Mouse (Mus musculus) myocyte (in vitro differentiated cells): ENCODE results near the gene Lsm11. TPM values are rescaled to one million over a fixed set of nuclear protein-coding genes. Genes with fewer than 3 reads are reported as not detected.

ENCODE experiments used
- H3K27me3 ChIP-seq: one replicate; pipeline ENCODE4 v1.6.1; 2011; ENCODE audit not compliant: control insufficient read depth, insufficient read depth, insufficient read length
- H3K36me3 ChIP-seq: one replicate; pipeline ENCODE4 v1.6.1; 2011; ENCODE audit not compliant: control insufficient read depth, insufficient read depth
- H3K4me2 ChIP-seq: one replicate; pipeline ENCODE4 v1.6.1; 2011; ENCODE audit warnings: low read depth, control low read depth
- H3K4me3 ChIP-seq: one replicate; pipeline ENCODE4 v1.5.1; 2011; ENCODE audit warnings: mild to moderate bottlenecking, control low read depth, moderate library complexity
- H3K79me2 ChIP-seq: one replicate; pipeline ENCODE4 v1.6.1; 2011; ENCODE audit not compliant: control insufficient read depth, insufficient read depth
- H3ac ChIP-seq: one replicate; pipeline ENCODE4 v1.6.1; 2011; ENCODE audit not compliant: control insufficient read depth, insufficient read length
- CEBPB ChIP-seq: IDR thresholded peaks from 2 replicates; pipeline ENCODE4 v1.6.1; 2011; ENCODE audit warnings: mild to moderate bottlenecking, moderate library complexity; ENCODE audit not compliant: poor library complexity, insufficient read depth, severe bottlenecking
- E2F4 ChIP-seq: IDR thresholded peaks from one replicate; pipeline ENCODE4 v1.6.1; 2011; ENCODE audit warnings: mild to moderate bottlenecking, control low read depth, moderate library complexity; ENCODE audit not compliant: insufficient read depth
- MAX ChIP-seq: IDR thresholded peaks from one replicate; pipeline ENCODE4 v1.6.1; 2011; ENCODE audit warnings: low read depth, mild to moderate bottlenecking, control low read depth
- MYOD1 ChIP-seq, 3 experiments: IDR thresholded peaks; one replicate each; pipeline ENCODE4 v1.6.1; 2011; ENCODE audit warnings: control low read depth in 2 of 3, low read depth in 2 of 3, mild to moderate bottlenecking in 2 of 3, moderate library complexity in 1 of 3; ENCODE audit not compliant: insufficient read length in 2 of 3, control insufficient read depth in 1 of 3
- MYOG ChIP-seq, 3 experiments: IDR thresholded peaks; one replicate each; pipeline ENCODE4 v1.6.1; 2011; ENCODE audit warnings: control low read depth in 2 of 3, low read depth in 2 of 3, mild to moderate bottlenecking in 2 of 3; ENCODE audit not compliant: insufficient read length in 2 of 3, control insufficient read depth in 1 of 3, insufficient read depth in 1 of 3
- POLR2A ChIP-seq: IDR thresholded peaks from one replicate; pipeline ENCODE4 v1.6.1; 2011; ENCODE audit warnings: low read depth, mild to moderate bottlenecking, control low read depth, moderate library complexity; ENCODE audit not compliant: insufficient read length
- POLR2AphosphoS2 ChIP-seq: IDR thresholded peaks from one replicate; pipeline ENCODE4 v1.6.1; 2011; ENCODE audit warnings: low read depth, control low read depth; ENCODE audit not compliant: insufficient read length
- REST ChIP-seq: IDR thresholded peaks from one replicate; pipeline ENCODE4 v1.6.1; 2011; ENCODE audit warnings: mild to moderate bottlenecking, control low read depth, moderate library complexity; ENCODE audit not compliant: insufficient read depth, insufficient read length
- SRF ChIP-seq: IDR thresholded peaks from one replicate; pipeline ENCODE4 v1.6.1; 2011; ENCODE audit warnings: low read depth; ENCODE audit not compliant: control insufficient read depth, insufficient read length
- TCF12 ChIP-seq: IDR thresholded peaks from one replicate; pipeline ENCODE4 v1.6.1; 2011; ENCODE audit warnings: mild to moderate bottlenecking, control low read depth; ENCODE audit not compliant: poor library complexity, insufficient read depth, severe bottlenecking
- TCF3 ChIP-seq: IDR thresholded peaks from one replicate; pipeline ENCODE4 v1.6.1; 2011; ENCODE audit warnings: low read depth, control low read depth; ENCODE audit not compliant: insufficient read length
- USF1 ChIP-seq: IDR thresholded peaks from one replicate; pipeline ENCODE4 v1.6.1; 2011; ENCODE audit warnings: low read depth, mild to moderate bottlenecking, control low read depth, moderate library complexity
- polyA plus RNA-seq: library from polyadenylated mRNA; unstranded; fragments of >200 nt; fragmentation: generic; extraction: Trizol; gene quantifications from one replicate; pipeline ENCODE4 v1.2.1, GENCODE M21; 2012; ENCODE audit warnings: missing spikeins

The Lsm11 gene
- polyA plus RNA-seq, 1 experiment: 5.4 TPM

- Histone ChIP-seq H3K27me3 (no peaks in the 10 kb centered on the region), H3K79me2 (no peaks in the 10 kb centered on the region), H3K36me3 (peaks cover 45% of the 10 kb centered on the region), H3ac (no peak overlapping the region), H3K4me2 (no peak overlapping the region), H3K4me3 (no peak overlapping the region)
- TF ChIP-seq REST (no peak), MYOG (IDR thresholded peaks at IDR 0.05; ENCODE audit: control insufficient read depth in 1 of 3, insufficient read depth in 1 of 3, insufficient read length in 2 of 3, low read depth in 2 of 3) (no peak), TCF12 (no peak), CEBPB (no peak), USF1 (no peak), TCF3 (no peak), POLR2AphosphoS2 (no peak), MAX (no peak), POLR2A (no peak), SRF (no peak), MYOD1 (IDR thresholded peaks at IDR 0.05; ENCODE audit: control insufficient read depth in 1 of 3, insufficient read length in 2 of 3, low read depth in 2 of 3) (no peak), E2F4 (no peak)
These were observed 36.7 kb downstream of the Lsm11 start for GRCm38 (mm10) chr11:45908070-45908469.

- no peaks in the 10 kb centered on the region for H3K27me3 ChIP-seq
- H3K4me3 ChIP-seq: no peak overlapping the region
- H3ac ChIP-seq: no peak overlapping the region
- no peaks in the 10 kb centered on the region for H3K79me2 ChIP-seq
- TF ChIP-seq CEBPB: no peak
- no peak for TF ChIP-seq MYOG (IDR thresholded peaks at IDR 0.05; ENCODE audit: control insufficient read depth in 1 of 3, insufficient read depth in 1 of 3, insufficient read length in 2 of 3, low read depth in 2 of 3)
- TF ChIP-seq TCF3: no peak
- H3K4me2 ChIP-seq: no peak overlapping the region
- H3K36me3 ChIP-seq: peaks cover 51% of the 10 kb centered on the region
These were observed 37.4 kb downstream of the Lsm11 start for GRCm38 (mm10) chr11:45907301-45907700.

GRCm38 (mm10) chr11:45906109-45906786 is 38.5 kb downstream of the Lsm11 start:
- TF ChIP-seq MYOG (IDR thresholded peaks at IDR 0.05; ENCODE audit: control insufficient read depth in 1 of 3, insufficient read depth in 1 of 3, insufficient read length in 2 of 3, low read depth in 2 of 3) (no peak), REST (no peak), TCF3 (no peak), MYOD1 (IDR thresholded peaks at IDR 0.05; ENCODE audit: control insufficient read depth in 1 of 3, insufficient read length in 2 of 3, low read depth in 2 of 3) (no peak), CEBPB (no peak), E2F4 (no peak), TCF12 (no peak), POLR2A (no peak), USF1 (no peak), SRF (no peak)
- H3K4me2 ChIP-seq: no peak overlapping the region

GRCm38 (mm10) chr11:45900233-45901015 is 44.3 kb downstream of the Lsm11 start:
- Histone ChIP-seq H3ac (no peak overlapping the region), H3K27me3 (no peaks in the 10 kb centered on the region), H3K4me2 (no peak overlapping the region), H3K36me3 (peaks cover 27% of the 10 kb centered on the region), H3K4me3 (no peak overlapping the region), H3K79me2 (no peaks in the 10 kb centered on the region)
- TF ChIP-seq MYOD1 (IDR thresholded peaks at IDR 0.05; ENCODE audit: control insufficient read depth in 1 of 3, insufficient read length in 2 of 3, low read depth in 2 of 3): no peak
- TF ChIP-seq USF1: no peak
- no peak for TF ChIP-seq CEBPB
- TF ChIP-seq MYOG (IDR thresholded peaks at IDR 0.05; ENCODE audit: control insufficient read depth in 1 of 3, insufficient read depth in 1 of 3, insufficient read length in 2 of 3, low read depth in 2 of 3): no peak
- TF ChIP-seq POLR2AphosphoS2: no peak
- TF ChIP-seq SRF: no peak
- no peak for TF ChIP-seq MAX
- TF ChIP-seq REST: no peak
- no peak for TF ChIP-seq POLR2A
- TF ChIP-seq TCF3: no peak
- TF ChIP-seq E2F4: no peak
- no peak for TF ChIP-seq TCF12

More at GRCm38 (mm10) chr11:45906109-45906786, 38.5 kb downstream of the Lsm11 start:
- Histone ChIP-seq H3ac (no peak overlapping the region), H3K79me2 (no peaks in the 10 kb centered on the region), H3K4me3 (no peak overlapping the region), H3K27me3 (no peaks in the 10 kb centered on the region), H3K36me3 (peaks cover 44% of the 10 kb centered on the region)

GRCm38 (mm10) chr11:45897392-45897791 is 47.3 kb downstream of the Lsm11 start:
- no peaks in the 10 kb centered on the region for H3K79me2 ChIP-seq
- H3K4me2 ChIP-seq: no peak overlapping the region
- H3K27me3 ChIP-seq: no peaks in the 10 kb centered on the region
- no peak overlapping the region for H3K4me3 ChIP-seq
- no peak overlapping the region for H3ac ChIP-seq
- H3K36me3 ChIP-seq: peaks cover 41% of the 10 kb centered on the region
- TF ChIP-seq TCF12 (no peak), TCF3 (no peak), POLR2A (no peak), REST (no peak), MYOD1 (IDR thresholded peaks at IDR 0.05; ENCODE audit: control insufficient read depth in 1 of 3, insufficient read length in 2 of 3, low read depth in 2 of 3) (no peak), MYOG (IDR thresholded peaks at IDR 0.05; ENCODE audit: control insufficient read depth in 1 of 3, insufficient read depth in 1 of 3, insufficient read length in 2 of 3, low read depth in 2 of 3) (no peak), SRF (no peak), MAX (no peak), USF1 (no peak), E2F4 (no peak), POLR2AphosphoS2 (no peak), CEBPB (no peak)
